Mouse (Mus musculus): ENCODE data around the gene Fyb2. TPM values are rescaled to one million over a fixed set of nuclear protein-coding genes. Genes with fewer than 3 reads are reported as not detected.

The Fyb2 gene
- polyA plus RNA-seq, 1 experiment, result 0.05 TPM

GRCm38 (mm10) chr4:105016006-105016613, 102.9 kb downstream of the Fyb2 start:
- H3K27me3 ChIP-seq (ENCODE audit: control insufficient read depth, insufficient read depth, low read length), result no peaks in the 10 kb centered on the region
- no peak for DNase-seq (ENCODE audit: low read depth in 1 of 2, low spot score in 2 of 2)
- WGBS, result 74% methylated on average over 4 of the region's 4 CpGs
- H3K36me3 ChIP-seq (ENCODE audit: control insufficient read depth, insufficient read depth, low read length), result no peaks in the 10 kb centered on the region
- no peaks in the 10 kb centered on the region for H3K4me1 ChIP-seq (ENCODE audit: control insufficient read depth, insufficient read depth, insufficient read length)
- no peak for TF ChIP-seq POLR2A (IDR thresholded peaks at IDR 0.05; ENCODE audit: low read depth, low read length)
- no peak for TF ChIP-seq CTCF (IDR thresholded peaks at IDR 0.05; ENCODE audit: extremely low read depth, insufficient read depth, insufficient read length, insufficient replicate concordance)
- H3K27ac ChIP-seq (ENCODE audit: insufficient read depth, low read length), result no peak overlapping the region
- H3K4me3 ChIP-seq (ENCODE audit: extremely low read depth, insufficient read depth, insufficient read length), result no peak overlapping the region

- Histone ChIP-seq H3K36me3 (ENCODE audit: control insufficient read depth, insufficient read depth, low read length) (no peaks in the 10 kb centered on the region), H3K4me1 (ENCODE audit: control insufficient read depth, insufficient read depth, insufficient read length) (no peaks in the 10 kb centered on the region), H3K27me3 (ENCODE audit: control insufficient read depth, insufficient read depth, low read length) (no peaks in the 10 kb centered on the region), H3K4me3 (ENCODE audit: extremely low read depth, insufficient read depth, insufficient read length) (no peak overlapping the region), H3K27ac (ENCODE audit: insufficient read depth, low read length) (no peak overlapping the region)
- DNase-seq (ENCODE audit: low read depth in 1 of 2, low spot score in 2 of 2), result no peak
- TF ChIP-seq CTCF (IDR thresholded peaks at IDR 0.05; ENCODE audit: extremely low read depth, insufficient read depth, insufficient read length, insufficient replicate concordance) (no peak), POLR2A (IDR thresholded peaks at IDR 0.05; ENCODE audit: low read depth, low read length) (no peak)
- 88% methylated on average over 6 of the region's 6 CpGs for WGBS
These were observed 114.0 kb downstream of the Fyb2 start for GRCm38 (mm10) chr4:105027278-105027677.

- Histone ChIP-seq H3K36me3 (ENCODE audit: control insufficient read depth, insufficient read depth, low read length) (no peaks in the 10 kb centered on the region), H3K27ac (ENCODE audit: insufficient read depth, low read length) (no peak overlapping the region), H3K4me1 (ENCODE audit: control insufficient read depth, insufficient read depth, insufficient read length) (no peaks in the 10 kb centered on the region), H3K27me3 (ENCODE audit: control insufficient read depth, insufficient read depth, low read length) (no peaks in the 10 kb centered on the region), H3K4me3 (ENCODE audit: extremely low read depth, insufficient read depth, insufficient read length) (no peak overlapping the region)
- no peak for DNase-seq (ENCODE audit: low read depth in 1 of 2, low spot score in 2 of 2)
- no peak for TF ChIP-seq CTCF (IDR thresholded peaks at IDR 0.05; ENCODE audit: extremely low read depth, insufficient read depth, insufficient read length, insufficient replicate concordance)
- TF ChIP-seq POLR2A (IDR thresholded peaks at IDR 0.05; ENCODE audit: low read depth, low read length), result no peak
- 93% methylated on average over 8 of the region's 8 CpGs for WGBS
These were observed 117.8 kb downstream of the Fyb2 start for GRCm38 (mm10) chr4:105031104-105031503.

- DNase-seq (ENCODE audit: low read depth in 1 of 2, low spot score in 2 of 2), result no peak
- Histone ChIP-seq H3K36me3 (ENCODE audit: control insufficient read depth, insufficient read depth, low read length) (no peaks in the 10 kb centered on the region), H3K4me1 (ENCODE audit: control insufficient read depth, insufficient read depth, insufficient read length) (no peaks in the 10 kb centered on the region), H3K27me3 (ENCODE audit: control insufficient read depth, insufficient read depth, low read length) (no peaks in the 10 kb centered on the region), H3K4me3 (ENCODE audit: extremely low read depth, insufficient read depth, insufficient read length) (no peak overlapping the region), H3K27ac (ENCODE audit: insufficient read depth, low read length) (no peak overlapping the region)
- 71% methylated on average over 7 of the region's 7 CpGs for WGBS
- TF ChIP-seq POLR2A (IDR thresholded peaks at IDR 0.05; ENCODE audit: low read depth, low read length) (no peak), CTCF (IDR thresholded peaks at IDR 0.05; ENCODE audit: extremely low read depth, insufficient read depth, insufficient read length, insufficient replicate concordance) (no peak)
These were observed 119.9 kb downstream of the Fyb2 start for GRCm38 (mm10) chr4:105033153-105033552.

- Histone ChIP-seq H3K27me3 (ENCODE audit: control insufficient read depth, insufficient read depth, low read length) (no peaks in the 10 kb centered on the region), H3K27ac (ENCODE audit: insufficient read depth, low read length) (no peak overlapping the region), H3K4me1 (ENCODE audit: control insufficient read depth, insufficient read depth, insufficient read length) (no peaks in the 10 kb centered on the region), H3K36me3 (ENCODE audit: control insufficient read depth, insufficient read depth, low read length) (no peaks in the 10 kb centered on the region), H3K4me3 (ENCODE audit: extremely low read depth, insufficient read depth, insufficient read length) (no peak overlapping the region)
- TF ChIP-seq CTCF (IDR thresholded peaks at IDR 0.05; ENCODE audit: extremely low read depth, insufficient read depth, insufficient read length, insufficient replicate concordance) (no peak), POLR2A (IDR thresholded peaks at IDR 0.05; ENCODE audit: low read depth, low read length) (no peak)
- no peak for DNase-seq (ENCODE audit: low read depth in 1 of 2, low spot score in 2 of 2)
These were observed 121.0 kb downstream of the Fyb2 start for GRCm38 (mm10) chr4:105034259-105034658.

- Histone ChIP-seq H3K4me3 (ENCODE audit: extremely low read depth, insufficient read depth, insufficient read length) (no peak overlapping the region), H3K27me3 (ENCODE audit: control insufficient read depth, insufficient read depth, low read length) (no peaks in the 10 kb centered on the region), H3K4me1 (ENCODE audit: control insufficient read depth, insufficient read depth, insufficient read length) (no peaks in the 10 kb centered on the region), H3K27ac (ENCODE audit: insufficient read depth, low read length) (no peak overlapping the region), H3K36me3 (ENCODE audit: control insufficient read depth, insufficient read depth, low read length) (no peaks in the 10 kb centered on the region)
- WGBS, result 94% methylated on average over 1 of the region's 1 CpGs
- TF ChIP-seq POLR2A (IDR thresholded peaks at IDR 0.05; ENCODE audit: low read depth, low read length) (no peak), CTCF (IDR thresholded peaks at IDR 0.05; ENCODE audit: extremely low read depth, insufficient read depth, insufficient read length, insufficient replicate concordance) (no peak)
- no peak for DNase-seq (ENCODE audit: low read depth in 1 of 2, low spot score in 2 of 2)
These were observed 136.8 kb downstream of the Fyb2 start for GRCm38 (mm10) chr4:105050041-105050440.

- no peak for DNase-seq (ENCODE audit: low read depth in 1 of 2, low spot score in 2 of 2)
- Histone ChIP-seq H3K4me3 (ENCODE audit: extremely low read depth, insufficient read depth, insufficient read length) (no peak overlapping the region), H3K36me3 (ENCODE audit: control insufficient read depth, insufficient read depth, low read length) (no peaks in the 10 kb centered on the region), H3K4me1 (ENCODE audit: control insufficient read depth, insufficient read depth, insufficient read length) (no peaks in the 10 kb centered on the region), H3K27ac (ENCODE audit: insufficient read depth, low read length) (no peak overlapping the region), H3K27me3 (ENCODE audit: control insufficient read depth, insufficient read depth, low read length) (no peaks in the 10 kb centered on the region)
- no peak for TF ChIP-seq POLR2A (IDR thresholded peaks at IDR 0.05; ENCODE audit: low read depth, low read length)
- TF ChIP-seq CTCF (IDR thresholded peaks at IDR 0.05; ENCODE audit: extremely low read depth, insufficient read depth, insufficient read length, insufficient replicate concordance), result no peak
- WGBS, result 89% methylated on average over 5 of the region's 5 CpGs
These were observed 138.0 kb downstream of the Fyb2 start for GRCm38 (mm10) chr4:105051291-105051690.

Other genes starting within 250 kb of the Fyb2 start
- not detected in 2 replicates for gene C8b, start 147.1 kb upstream of the Fyb2 start, polyA plus RNA-seq (2012; rRNA removed)
- not detected in 2 replicates for gene Gm17662, start 56.1 kb upstream of the Fyb2 start, polyA plus RNA-seq (2012; rRNA removed)
- 0.04 TPM in 1 of 2 replicates, not detected in the other for gene C8a, start 37.1 kb upstream of the Fyb2 start, polyA plus RNA-seq (2012; rRNA removed)
- gene Prkaa2, start 196.4 kb downstream of the Fyb2 start, polyA plus RNA-seq (2012; rRNA removed), result 0.12 and 0.14 TPM in 2 replicates
- gene Plpp3, start 243.9 kb downstream of the Fyb2 start, polyA plus RNA-seq (2012; rRNA removed), result 24.8 and 29.0 TPM in 2 replicates